Mouse (Mus musculus) cerebellum, adult 8-10 months (tissue): Measurements from ENCODE around the gene Nif3l1.

Source experiments
- DNase-seq: peaks from one replicate; pipeline ENCODE4 v3.0.0; 2022

The Nif3l1 gene

DNA sequence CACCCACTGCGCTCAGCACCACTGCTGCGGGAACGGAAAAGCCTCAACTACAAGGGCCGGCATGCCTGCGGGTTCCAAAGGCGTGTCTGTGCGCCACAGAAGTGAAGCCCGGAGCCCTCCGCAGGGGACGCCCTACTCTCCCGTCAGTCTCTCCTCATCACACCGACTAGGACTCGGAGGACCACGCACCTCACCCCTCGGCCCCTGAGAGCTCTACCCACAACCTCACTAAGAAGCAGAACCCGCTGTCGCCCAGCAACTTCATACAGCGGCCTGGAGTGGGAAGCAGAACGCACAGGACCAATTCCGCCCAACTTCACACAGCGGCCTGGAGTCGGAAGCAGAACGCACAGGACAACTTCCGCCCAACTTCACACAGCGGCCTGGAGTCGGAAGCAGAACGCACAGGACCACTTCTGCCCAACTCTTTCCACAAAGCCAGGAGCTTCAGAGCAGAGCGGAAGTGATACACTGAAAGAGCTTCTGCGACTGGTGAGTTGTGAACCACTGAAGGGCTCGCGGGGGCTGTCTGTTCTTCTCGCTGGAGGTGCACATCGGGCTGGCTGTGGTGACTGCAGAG is at the start of gene Nif3l1, which contains the start of gene Ppil3:
TSS of gene Nif3l1 (plus strand) at position 9 of the 580 bp plus-strand sequence.
TSS of gene Ppil3 (minus strand) at position 344 of the 580 bp plus-strand sequence.
- peak; percentile 71 for DNase-seq

DNA sequence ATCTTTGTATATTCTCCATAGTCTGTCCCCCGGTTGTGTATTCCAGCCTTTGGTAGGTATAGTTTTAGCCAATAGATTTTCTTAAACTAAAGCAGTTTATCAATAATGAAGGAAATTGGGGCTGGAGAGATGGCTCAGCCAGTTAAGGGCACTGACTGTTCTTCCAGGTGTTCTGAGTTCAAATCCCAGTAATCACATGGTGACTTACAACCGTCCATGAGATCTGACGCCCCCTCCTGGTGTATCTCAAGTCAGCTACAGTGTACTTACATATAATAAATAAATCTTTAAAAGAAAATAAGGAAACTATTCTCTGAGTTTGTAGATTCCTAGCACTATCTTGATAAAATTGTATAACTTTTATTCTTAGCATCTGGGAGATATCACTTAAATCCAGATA is 49.6 kb upstream of the Nif3l1 start:
- DNase-seq = no peak

DNA sequence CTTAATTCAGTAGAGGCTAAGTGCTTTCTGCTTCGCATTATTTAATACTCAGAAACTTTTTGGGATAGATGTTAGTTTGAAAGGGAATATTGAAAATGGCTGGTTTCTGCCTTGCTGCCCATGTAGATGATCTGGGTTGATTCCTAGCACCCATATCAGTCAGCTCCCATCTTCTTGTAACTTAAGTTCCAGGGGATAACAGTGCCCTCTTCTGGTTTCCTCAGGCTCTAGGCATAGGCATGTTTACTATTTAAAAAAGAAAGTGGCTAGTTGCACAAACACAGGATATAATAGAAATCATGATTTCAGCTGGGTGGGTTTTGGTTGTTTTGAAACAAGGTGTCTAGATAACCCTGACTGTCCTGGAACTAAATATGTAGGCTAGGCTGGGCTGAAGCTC is 48.8 kb upstream of the Nif3l1 start:
- DNase-seq = no peak

DNA sequence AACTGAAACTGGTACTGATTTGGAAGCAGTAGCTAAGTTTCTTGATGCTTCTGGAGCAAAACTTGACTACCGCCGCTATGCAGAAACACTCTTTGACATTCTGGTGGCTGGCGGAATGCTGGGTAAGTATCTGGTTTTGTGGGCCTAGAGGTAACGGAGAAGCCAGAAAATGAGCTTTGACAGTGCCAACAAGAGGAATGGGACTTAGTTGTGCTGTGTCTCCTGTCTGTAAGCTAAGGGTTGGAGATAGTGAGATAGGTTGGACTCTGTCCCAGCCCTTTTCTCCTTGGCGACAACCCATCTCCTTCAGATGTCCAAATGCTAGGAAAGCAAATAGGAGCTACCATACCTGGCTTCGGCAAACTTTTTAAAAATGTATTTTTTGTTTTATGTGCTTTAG is 47.2 kb upstream of the Nif3l1 start:
- DNase-seq = no peak

DNA sequence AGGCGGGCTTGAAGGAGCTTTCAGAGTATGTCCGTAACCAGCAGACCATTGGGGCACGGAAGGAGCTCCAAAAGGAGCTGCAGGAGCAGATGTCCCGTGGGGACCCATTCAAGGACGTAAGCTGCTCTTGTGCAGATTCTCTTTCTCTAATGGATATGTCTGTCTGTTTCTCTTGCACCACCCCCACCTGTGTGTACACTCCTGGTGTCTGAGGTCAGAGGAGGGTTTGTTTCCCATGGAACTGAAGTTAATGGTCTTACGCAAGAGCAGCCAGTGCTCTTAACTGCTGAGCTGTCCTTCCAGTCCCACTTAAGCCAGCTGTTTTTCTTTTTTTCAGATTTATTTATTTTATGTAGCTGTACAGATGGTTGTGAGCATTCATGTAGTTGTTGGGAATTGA is 43.6 kb upstream of the Nif3l1 start:
- DNase-seq = no peak

DNA sequence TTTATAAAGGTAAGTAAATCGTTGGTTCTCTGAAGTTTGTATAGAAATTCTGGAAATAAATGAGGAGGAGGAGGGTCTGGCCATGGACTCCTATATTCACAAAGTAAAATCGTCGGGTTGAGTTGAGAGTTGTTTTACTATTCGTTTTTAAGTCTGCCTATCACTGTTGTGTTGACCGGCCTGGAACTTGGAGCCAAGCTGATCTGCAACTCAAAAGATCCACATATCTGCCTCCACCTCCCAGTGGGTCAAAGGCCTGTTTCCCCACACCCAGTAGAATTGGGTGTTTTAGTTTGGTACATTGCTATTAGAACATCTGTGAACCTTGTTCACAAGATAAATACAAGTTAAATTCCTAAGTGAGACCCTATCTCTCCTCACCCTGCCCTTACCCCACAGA is 41.2 kb upstream of the Nif3l1 start:
- no peak for DNase-seq

DNA sequence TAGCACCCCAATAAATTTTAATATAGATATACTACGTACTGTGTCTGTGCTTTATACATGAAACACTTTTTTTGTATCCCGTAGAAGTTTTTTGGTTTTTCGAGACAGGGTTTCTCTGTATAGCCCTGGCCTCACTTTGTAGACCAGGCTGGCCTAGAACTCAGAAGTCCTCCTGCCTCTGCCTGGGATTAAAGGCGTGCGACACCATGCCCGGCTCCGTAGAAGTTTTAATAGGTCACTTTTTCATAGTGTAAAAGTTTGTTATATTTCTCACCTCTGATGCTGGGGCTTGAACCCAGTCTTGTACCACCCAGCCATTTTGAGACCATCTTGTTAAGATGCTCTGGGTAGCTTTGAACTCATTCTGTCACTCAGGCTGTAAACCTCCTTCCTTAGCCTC is 37.6 kb upstream of the Nif3l1 start:
- DNase-seq = no peak

DNA sequence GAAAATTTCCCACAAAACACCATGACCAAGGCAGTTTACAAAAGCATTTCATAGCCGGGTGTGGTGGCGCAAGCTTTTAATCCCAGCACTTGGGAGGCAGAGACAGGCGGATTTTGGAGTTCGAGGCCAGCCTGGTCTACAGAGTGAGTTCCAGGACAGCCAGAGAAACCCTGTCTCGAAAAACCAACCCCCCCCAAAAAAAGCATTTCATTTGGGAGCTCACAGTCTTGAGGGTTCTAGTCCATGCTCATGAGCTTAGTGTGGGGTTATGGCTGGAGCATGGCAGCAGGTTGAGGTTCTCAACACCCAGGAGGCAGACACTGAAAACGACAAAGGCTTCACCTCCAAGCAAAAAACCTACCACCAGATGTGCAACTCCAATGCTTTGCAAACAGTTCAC is 36.8 kb upstream of the Nif3l1 start:
- DNase-seq = no peak

DNA sequence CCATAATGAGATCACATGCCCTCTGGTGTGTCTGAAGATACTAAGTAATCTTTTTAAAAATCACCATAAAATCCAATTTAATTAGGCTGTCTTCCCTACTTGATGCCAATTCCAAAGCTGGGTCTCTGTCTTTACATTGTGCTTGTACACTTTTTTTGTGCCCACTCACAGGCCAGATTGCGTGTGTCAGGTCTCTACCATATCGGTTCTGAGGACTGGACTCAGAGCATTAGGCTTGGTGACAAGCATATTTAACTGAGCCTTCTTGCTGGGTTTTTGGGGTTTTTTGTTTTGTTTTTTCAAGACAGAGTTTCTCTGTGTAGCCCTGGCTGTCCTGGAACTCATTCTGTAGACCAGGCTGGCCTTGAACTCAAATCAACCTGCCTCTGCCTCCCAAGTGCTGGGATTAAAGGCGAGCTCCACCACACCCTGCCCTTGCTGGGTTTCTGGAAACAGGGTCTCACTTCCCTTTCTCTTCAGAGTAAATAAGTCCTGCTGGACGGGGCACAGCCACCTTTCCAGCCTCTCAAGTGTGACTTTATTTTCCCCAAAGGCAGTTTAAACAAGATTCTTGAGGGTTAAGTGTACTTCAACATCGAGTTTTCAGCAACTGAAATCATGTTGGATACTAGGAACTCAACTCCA is 35.3 kb upstream of the Nif3l1 start:
- no peak for DNase-seq

DNA sequence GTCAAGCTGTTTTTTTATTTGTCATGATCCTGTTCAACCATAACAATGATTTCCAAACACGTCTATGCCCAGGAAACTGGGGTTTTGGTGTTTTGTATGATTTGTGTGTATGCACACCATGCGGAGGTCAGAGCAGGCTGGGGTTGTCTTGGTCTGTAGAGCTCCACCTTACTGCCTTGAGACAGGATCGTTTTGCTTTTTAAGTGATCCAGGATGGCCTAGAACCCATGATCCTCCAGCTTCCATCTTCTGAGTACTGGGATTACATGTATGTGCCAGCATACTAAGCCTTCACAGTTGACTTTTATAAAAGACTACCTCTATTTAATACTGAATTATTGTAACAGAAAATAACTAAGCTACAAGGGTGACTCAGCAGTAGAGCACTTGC is 34.8 kb upstream of the Nif3l1 start:
- DNase-seq = no peak

DNA sequence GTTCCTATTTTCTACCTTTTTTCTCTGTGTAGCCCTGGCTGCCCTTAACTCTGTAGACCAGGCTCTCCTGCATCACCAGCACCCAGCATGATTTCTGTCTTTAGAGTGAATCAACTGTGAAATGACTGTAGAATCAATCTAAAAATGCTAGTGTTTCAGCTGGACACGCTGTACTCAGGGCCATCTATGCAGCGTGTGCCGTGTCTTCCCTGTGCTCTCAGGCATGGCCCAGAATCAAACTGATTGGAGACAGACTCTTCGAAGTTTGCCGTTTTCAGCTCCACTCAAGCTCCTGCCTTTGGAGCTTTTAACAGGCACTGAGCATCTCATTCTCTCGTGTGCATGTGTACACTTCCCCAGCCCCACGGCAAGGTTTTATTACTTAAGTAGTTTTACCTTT is 34.2 kb upstream of the Nif3l1 start:
- no peak for DNase-seq

DNA sequence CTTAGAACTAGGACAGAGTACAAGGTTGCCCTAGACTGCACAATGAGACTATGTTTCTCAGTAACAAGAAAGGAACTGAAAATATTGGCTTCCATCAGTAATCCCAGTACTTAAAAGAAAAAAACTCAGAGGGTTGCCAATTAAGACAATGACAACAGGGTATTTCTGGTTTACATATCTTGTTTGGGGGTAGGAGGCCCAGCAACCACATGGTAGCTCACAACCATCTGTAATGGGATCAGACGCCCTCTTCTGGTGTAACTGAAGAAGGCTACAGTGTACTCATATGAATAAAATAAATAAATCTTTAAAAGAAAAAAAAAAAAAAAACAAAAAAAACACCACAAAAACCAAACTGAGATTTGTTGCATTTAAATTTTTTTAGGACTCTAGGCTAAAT is 29.5 kb upstream of the Nif3l1 start:
- no peak for DNase-seq

DNA sequence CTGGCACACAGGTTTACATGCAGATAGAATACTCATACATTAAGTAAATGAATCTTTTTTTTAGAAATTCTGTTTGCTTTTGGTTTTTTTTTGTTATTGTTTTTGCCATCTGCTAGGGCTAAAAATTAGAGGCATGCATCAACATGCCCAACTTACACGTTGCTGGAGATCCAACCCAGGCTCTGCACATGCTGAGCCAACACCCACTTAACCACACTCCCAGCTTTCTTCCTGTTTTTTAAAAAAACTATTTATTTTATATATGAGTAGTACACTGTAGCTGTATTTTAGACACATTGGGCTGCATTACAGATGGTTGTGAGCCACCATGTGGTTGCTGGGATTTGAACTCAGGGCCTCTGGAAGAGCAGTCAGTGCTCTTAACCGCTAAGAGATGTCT is 28.9 kb upstream of the Nif3l1 start:
- no peak for DNase-seq

DNA sequence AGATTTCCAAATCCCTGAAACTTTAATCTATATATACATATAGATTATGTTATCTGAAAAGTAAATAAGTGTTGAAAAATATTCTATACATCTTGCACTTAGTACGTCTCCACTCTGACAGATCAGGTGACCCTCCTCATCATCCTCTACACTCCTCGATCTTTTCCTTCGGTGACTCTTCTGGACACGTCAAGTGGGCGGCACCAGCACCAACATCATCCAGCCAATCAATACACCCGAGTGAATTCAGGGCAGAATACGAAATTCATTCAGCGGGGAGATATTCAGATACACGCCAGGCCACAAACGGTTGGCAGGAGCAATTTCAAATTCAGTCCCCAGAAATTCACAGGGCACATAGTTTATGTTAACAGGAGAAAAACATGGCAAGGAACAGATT is 24.9 kb upstream of the Nif3l1 start:
- DNase-seq = no peak

DNA sequence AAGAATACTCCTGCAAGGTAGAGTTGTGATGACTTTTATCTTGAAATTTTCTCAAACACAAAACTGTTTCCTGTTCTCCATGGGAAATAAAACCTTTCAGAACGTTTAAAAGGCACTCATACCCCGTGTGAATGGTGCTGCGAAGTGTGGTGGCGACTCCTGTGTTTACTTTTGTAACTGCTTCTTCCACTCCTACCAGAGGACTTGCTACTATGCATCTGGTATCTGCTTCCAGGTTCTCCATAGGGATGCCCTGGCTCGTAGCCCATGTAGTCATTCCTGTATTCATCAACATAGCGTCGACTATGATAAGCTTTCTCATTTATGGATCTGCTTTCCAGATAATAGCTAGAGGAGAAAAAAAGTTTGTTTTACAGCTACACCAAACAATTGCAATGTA is 24.0 kb upstream of the Nif3l1 start:
- DNase-seq = peak; percentile 51

DNA sequence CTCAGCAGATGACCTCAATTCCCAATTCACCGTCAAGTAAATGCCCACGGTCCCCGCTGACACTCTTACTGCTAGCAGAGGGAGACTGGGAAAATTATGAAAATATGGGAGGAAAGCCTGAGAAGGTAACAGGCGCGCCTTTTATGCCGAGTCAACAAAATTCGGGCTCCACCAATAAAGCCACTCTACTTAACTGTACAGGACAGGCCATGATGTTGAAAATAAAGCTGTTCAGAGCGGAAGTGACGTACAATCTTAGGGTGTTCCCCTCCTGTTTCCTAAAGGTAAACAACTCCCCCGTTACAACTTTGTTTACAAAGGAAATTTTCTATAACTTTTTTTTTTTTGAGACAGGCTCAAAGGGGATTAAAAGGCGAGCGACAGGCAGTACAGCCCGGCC is 22.1 kb upstream of the Nif3l1 start:
- no peak for DNase-seq

DNA sequence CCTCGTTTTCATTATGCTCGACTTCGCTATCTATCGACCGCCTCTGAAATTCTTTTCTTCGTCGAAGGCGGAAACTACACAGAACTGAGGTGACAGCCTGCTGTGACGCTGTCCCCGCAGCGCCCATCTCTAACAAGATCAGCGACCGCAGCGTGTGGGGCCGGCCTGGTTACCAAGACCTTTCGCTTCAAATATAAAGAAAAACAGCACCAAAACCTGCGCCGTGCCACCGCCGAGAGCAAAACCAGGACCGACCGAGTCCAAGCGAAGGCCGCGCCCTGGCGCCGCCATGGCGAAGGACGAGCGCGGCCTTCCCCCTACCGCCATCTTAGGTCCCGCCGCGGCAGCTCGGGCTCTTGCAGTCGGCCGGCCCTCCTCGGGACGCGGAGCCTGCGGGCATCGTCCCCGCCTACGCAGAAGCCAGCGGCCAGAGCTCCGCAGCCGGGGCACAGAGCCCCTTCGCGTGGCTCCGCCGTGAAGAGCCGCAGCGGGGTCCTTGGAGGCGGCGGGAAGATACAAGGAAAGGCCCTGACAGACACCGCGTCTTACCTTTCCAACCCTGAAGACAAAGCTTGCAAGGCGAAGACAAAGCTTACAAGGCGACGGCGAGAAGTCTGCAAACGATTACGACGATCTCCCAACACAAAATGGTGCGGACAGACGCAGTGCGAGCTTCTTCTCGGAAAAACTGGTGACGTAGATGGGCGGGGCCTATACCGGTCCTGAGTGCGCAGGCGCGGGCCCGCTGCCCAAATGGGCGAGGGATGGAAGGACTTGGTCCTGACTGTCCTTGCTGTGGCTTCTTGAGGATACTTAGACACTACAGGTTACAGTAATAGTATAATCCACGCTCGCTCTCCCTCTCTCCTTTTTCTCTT is 21.3 kb upstream of the Nif3l1 start, which contains the start of gene Clk1:
TSS of gene Clk1 (minus strand) at position 696 of the 878 bp plus-strand sequence.
- DNase-seq = peak; percentile 99

DNA sequence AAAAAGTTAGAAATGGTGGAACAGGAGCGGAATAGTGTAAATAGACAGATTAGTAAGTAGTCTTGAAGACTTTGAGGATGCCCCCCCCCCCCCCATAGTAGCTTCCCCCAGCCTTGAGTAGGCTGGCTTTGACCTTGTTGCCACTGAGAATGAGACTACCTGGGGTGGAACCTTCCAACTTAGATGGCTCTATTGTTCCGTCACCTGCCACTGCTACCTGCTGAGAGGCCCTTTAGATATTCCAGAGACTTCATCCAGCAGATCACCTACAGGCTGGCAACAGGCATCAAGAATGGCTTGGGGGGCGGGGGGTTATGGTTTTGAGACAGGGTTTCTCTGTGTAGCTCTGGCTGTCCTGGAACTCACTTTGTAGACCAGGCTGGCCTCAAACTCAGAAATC is 20.4 kb upstream of the Nif3l1 start:
- DNase-seq = no peak

DNA sequence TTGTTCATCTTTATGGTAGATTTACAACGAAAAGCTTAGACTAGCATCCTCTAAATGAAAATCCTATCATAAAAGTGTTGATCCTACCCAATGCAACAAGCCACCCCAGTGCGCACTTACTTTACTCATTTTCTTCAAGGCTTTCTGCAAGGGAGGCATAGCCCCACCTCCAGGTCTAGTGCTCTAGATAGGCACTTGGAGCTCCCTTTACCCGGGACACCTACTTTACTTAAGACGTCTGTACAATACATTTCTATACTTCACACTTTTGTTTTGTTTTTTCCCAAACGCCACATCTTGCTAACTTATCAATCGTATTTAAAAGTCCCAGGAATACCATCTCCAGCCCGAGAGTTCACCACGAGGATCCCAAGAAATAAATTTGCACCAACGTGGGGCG is 260 bp upstream of the Nif3l1 start:
- no peak for DNase-seq

DNA sequence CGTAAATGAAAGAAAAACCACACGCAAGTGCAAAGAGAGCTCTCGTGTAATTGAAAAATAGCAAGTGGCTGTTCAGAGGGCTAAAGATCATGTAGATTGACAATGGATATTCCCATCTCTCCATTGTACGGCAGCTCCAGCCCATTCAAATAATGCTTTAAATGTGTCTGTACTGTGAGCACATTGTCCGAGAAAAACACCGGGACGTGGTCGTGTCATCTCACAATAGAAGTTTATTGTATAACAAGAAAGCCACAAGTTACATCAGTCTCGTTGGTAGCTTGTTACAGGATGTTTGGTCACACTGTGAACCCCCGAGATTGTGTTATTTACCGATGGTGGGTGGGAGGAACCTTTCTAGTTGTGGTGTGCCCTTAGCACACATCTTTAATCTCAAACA is 910 bp downstream of the Nif3l1 start:
- DNase-seq = no peak

DNA sequence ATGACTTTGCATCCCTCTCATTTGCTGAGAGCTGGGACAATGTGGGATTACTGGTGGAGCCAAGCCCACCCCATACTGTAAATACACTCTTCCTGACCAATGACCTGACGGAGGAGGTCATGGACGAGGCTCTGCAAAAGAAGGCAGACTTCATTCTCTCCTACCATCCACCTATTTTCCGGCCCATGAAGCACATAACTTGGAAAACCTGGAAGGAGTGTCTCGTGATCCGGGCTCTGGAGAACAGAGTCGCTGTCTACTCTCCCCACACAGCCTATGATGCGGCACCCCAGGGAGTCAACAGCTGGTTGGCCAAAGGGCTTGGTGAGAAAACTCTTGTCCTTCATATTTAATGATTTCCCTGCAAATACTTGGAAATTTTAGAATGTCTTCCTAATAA is 2.8 kb downstream of the Nif3l1 start:
- DNase-seq = no peak

DNA sequence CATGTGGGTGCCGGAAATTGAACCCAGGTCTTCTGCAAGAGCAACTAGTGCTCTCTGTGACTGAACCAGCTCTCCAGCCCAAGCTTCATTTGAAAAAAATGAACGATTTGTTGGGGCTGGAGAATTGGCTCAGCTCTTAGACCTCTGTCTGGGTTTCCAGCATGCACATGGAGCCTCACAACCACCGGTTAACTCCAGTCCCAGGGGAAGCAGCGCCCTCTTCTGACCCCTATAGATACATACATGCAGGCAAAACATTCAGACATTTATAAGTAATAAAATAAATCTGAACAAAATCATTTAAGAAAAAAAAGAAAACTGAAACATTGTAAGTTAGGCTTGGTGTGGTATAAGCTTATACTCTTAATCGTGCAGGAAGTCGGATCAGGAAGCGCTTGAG is 3.4 kb downstream of the Nif3l1 start:
- DNase-seq = no peak

DNA sequence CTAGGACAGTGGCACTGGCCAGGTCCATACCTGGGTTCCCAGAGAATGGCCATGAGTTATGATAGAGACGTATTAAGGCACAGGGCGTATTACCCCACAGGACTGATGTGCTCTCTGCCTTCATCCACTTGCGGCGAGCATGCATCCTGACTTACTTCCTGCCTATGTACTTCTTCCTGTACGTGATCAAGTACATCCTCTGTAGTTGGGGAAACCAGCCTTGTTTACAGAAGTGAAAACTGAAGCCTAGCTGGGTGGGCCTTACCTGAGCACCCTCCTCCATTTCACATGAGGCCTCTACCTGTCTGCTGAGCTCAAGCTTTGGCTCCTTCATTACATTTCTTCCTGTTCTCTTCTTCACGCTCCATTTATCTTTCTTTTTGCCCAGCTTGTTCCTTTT is 9.4 kb downstream of the Nif3l1 start:
- no peak for DNase-seq

DNA sequence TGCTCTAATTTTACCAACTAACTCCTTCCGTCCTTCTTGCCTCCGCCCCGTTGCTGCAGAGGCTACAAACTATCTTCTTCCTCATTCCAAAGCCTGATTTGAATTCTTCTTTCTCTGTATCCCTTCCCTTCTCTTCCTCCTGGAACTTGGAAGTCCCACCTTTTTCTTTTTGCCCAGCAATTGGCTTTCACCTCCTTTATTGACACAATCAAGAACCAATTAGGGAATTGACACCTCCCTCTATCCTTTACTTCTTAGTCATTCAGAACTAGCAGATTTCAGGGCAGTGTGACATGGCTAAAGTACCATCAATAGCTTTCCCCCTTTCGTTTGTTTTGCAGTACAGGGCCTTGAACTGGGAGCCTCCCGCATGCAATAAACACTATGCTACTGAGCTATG is 13.2 kb downstream of the Nif3l1 start:
- DNase-seq = no peak
